Mouse (Mus musculus): ENCODE measurements around the gene Afdn. TPM values are rescaled to one million over a fixed set of nuclear protein-coding genes. Genes with fewer than 3 reads are reported as not detected.

Afdn gene
- 80.9 and 82.9 TPM in 2 replicates for polyA plus RNA-seq (2016; fragmentation: Nextera tagmentation; extraction: Ambion mirVana)

- WGBS = 6% methylated on average over 107 of the region's 108 CpGs
- Histone ChIP-seq H3K4me3 (peak within 1 kb of the TSS; percentile 98), H3K9me3 (no peaks in the 10 kb centered on the region), H3K36me3 (replicated peaks) (no peaks in the 10 kb centered on the region), H3K27me3 (ENCODE audit: poor library complexity, severe bottlenecking) (no peaks in the 10 kb centered on the region), H3K4me1 (peaks cover 56% of the 10 kb centered on the region), H3K27ac (peak within 1 kb of the TSS; percentile 95)
- DNase-seq (ENCODE audit: extremely low spot score, low spot score) = peak; percentile 78
Measured at GRCm38 (mm10) chr17:13759853-13760627, at the start of gene Afdn. Gene Afdn, plus strand, starts transcription at chr17:13760539.

- Histone ChIP-seq H3K4me1 (no peaks in the 10 kb centered on the region; the same call in 1 of the 2 replicates), H3K9me3 (no peaks in the 10 kb centered on the region), H3K27ac (no peak overlapping the region), H3K4me3 (no peak overlapping the region), H3K27me3 (ENCODE audit: poor library complexity, severe bottlenecking) (no peaks in the 10 kb centered on the region), H3K36me3 (replicated peaks) (no peaks in the 10 kb centered on the region)
- DNase-seq (ENCODE audit: extremely low spot score, low spot score) = no peak
- 84% methylated on average over 5 of the region's 5 CpGs for WGBS
Measured at GRCm38 (mm10) chr17:13711173-13711572, 49.2 kb upstream of the Afdn start.

- no peak overlapping the region for H3K27ac ChIP-seq
- H3K4me1 ChIP-seq = no peaks in the 10 kb centered on the region; the same call in 1 of the 2 replicates
- no peaks in the 10 kb centered on the region for H3K27me3 ChIP-seq (ENCODE audit: poor library complexity, severe bottlenecking)
- no peak overlapping the region for H3K4me3 ChIP-seq
- no peaks in the 10 kb centered on the region for H3K9me3 ChIP-seq
- WGBS = 79% methylated on average over 6 of the region's 6 CpGs
- no peak for DNase-seq (ENCODE audit: extremely low spot score, low spot score)
- H3K36me3 ChIP-seq (replicated peaks) = no peaks in the 10 kb centered on the region
Measured at GRCm38 (mm10) chr17:13712116-13712515, 48.2 kb upstream of the Afdn start.

GRCm38 (mm10) chr17:13712518-13712917 lies 47.8 kb upstream of the Afdn start:
- WGBS = 97% methylated on average over 3 of the region's 3 CpGs

GRCm38 (mm10) chr17:13714128-13714527 lies 46.2 kb upstream of the Afdn start:
- Histone ChIP-seq H3K27ac (no peak overlapping the region), H3K9me3 (no peaks in the 10 kb centered on the region), H3K27me3 (ENCODE audit: poor library complexity, severe bottlenecking) (no peaks in the 10 kb centered on the region), H3K36me3 (replicated peaks) (no peaks in the 10 kb centered on the region), H3K4me3 (no peak overlapping the region), H3K4me1 (no peaks in the 10 kb centered on the region; the same call in 1 of the 2 replicates)
- no peak for DNase-seq (ENCODE audit: extremely low spot score, low spot score)
- WGBS = 89% methylated on average over 4 of the region's 4 CpGs

More at GRCm38 (mm10) chr17:13712518-13712917, 47.8 kb upstream of the Afdn start:
- Histone ChIP-seq H3K27me3 (ENCODE audit: poor library complexity, severe bottlenecking) (no peaks in the 10 kb centered on the region), H3K4me1 (no peaks in the 10 kb centered on the region; the same call in 1 of the 2 replicates), H3K36me3 (replicated peaks) (no peaks in the 10 kb centered on the region), H3K9me3 (no peaks in the 10 kb centered on the region), H3K27ac (no peak overlapping the region), H3K4me3 (no peak overlapping the region)
- DNase-seq (ENCODE audit: extremely low spot score, low spot score) = no peak

- no peak for DNase-seq (ENCODE audit: extremely low spot score, low spot score)
- no peaks in the 10 kb centered on the region for H3K9me3 ChIP-seq
- H3K27ac ChIP-seq = no peak overlapping the region
- no peaks in the 10 kb centered on the region for H3K36me3 ChIP-seq (replicated peaks)
- 81% methylated on average over 4 of the region's 4 CpGs for WGBS
- no peak overlapping the region for H3K4me3 ChIP-seq
- no peaks in the 10 kb centered on the region for H3K27me3 ChIP-seq (ENCODE audit: poor library complexity, severe bottlenecking)
- H3K4me1 ChIP-seq = no peaks in the 10 kb centered on the region; the same call in 1 of the 2 replicates
Measured at GRCm38 (mm10) chr17:13714654-13715053, 45.7 kb upstream of the Afdn start.

GRCm38 (mm10) chr17:13715511-13715910 lies 44.8 kb upstream of the Afdn start:
- no peak overlapping the region for H3K27ac ChIP-seq
- 83% methylated on average over 9 of the region's 9 CpGs for WGBS
- no peak overlapping the region for H3K4me3 ChIP-seq
- no peaks in the 10 kb centered on the region for H3K9me3 ChIP-seq
- no peak for DNase-seq (ENCODE audit: extremely low spot score, low spot score)
- no peaks in the 10 kb centered on the region; the same call in 1 of the 2 replicates for H3K4me1 ChIP-seq
- H3K27me3 ChIP-seq (ENCODE audit: poor library complexity, severe bottlenecking) = no peaks in the 10 kb centered on the region
- H3K36me3 ChIP-seq (replicated peaks) = no peaks in the 10 kb centered on the region

GRCm38 (mm10) chr17:13716336-13716735 lies 44.0 kb upstream of the Afdn start:
- Histone ChIP-seq H3K27ac (no peak overlapping the region), H3K9me3 (no peaks in the 10 kb centered on the region), H3K4me3 (no peak overlapping the region), H3K36me3 (replicated peaks) (no peaks in the 10 kb centered on the region), H3K4me1 (no peaks in the 10 kb centered on the region; the same call in 1 of the 2 replicates), H3K27me3 (ENCODE audit: poor library complexity, severe bottlenecking) (no peaks in the 10 kb centered on the region)
- 87% methylated on average over 6 of the region's 6 CpGs for WGBS
- no peak for DNase-seq (ENCODE audit: extremely low spot score, low spot score)

- H3K4me1 ChIP-seq = peaks cover 6% of the 10 kb centered on the region
- DNase-seq (ENCODE audit: extremely low spot score, low spot score) = no peak
Measured at GRCm38 (mm10) chr17:13717428-13717827, 42.9 kb upstream of the Afdn start.

GRCm38 (mm10) chr17:13720187-13720586 lies 40.2 kb upstream of the Afdn start:
- no peaks in the 10 kb centered on the region for H3K9me3 ChIP-seq
- peaks cover 13% of the 10 kb centered on the region for H3K4me1 ChIP-seq
- 98% methylated on average over 5 of the region's 5 CpGs for WGBS
- no peak overlapping the region for H3K4me3 ChIP-seq
- DNase-seq (ENCODE audit: extremely low spot score, low spot score) = no peak
- H3K27ac ChIP-seq = peak overlapping the region; percentile 13; the same call in 1 of the 2 replicates
- no peaks in the 10 kb centered on the region for H3K36me3 ChIP-seq (replicated peaks)
- no peaks in the 10 kb centered on the region for H3K27me3 ChIP-seq (ENCODE audit: poor library complexity, severe bottlenecking)

More at GRCm38 (mm10) chr17:13717428-13717827, 42.9 kb upstream of the Afdn start:
- WGBS = 94% methylated on average over 11 of the region's 11 CpGs
- H3K36me3 ChIP-seq (replicated peaks) = no peaks in the 10 kb centered on the region
- H3K4me3 ChIP-seq = no peak overlapping the region
- H3K27ac ChIP-seq = no peak overlapping the region
- no peaks in the 10 kb centered on the region for H3K27me3 ChIP-seq (ENCODE audit: poor library complexity, severe bottlenecking)
- H3K9me3 ChIP-seq = no peaks in the 10 kb centered on the region

- WGBS = 77% methylated on average over 2 of the region's 2 CpGs
Measured at GRCm38 (mm10) chr17:13721372-13721771, 39.0 kb upstream of the Afdn start.

GRCm38 (mm10) chr17:13722434-13722833 lies 37.9 kb upstream of the Afdn start:
- Histone ChIP-seq H3K27ac (peak overlapping the region; percentile 37; the same call in 1 of the 2 replicates), H3K4me1 (peaks cover 13% of the 10 kb centered on the region), H3K36me3 (replicated peaks) (no peaks in the 10 kb centered on the region), H3K9me3 (no peaks in the 10 kb centered on the region), H3K4me3 (no peak overlapping the region), H3K27me3 (ENCODE audit: poor library complexity, severe bottlenecking) (no peaks in the 10 kb centered on the region)
- 57% methylated on average over 2 of the region's 2 CpGs for WGBS
- no peak for DNase-seq (ENCODE audit: extremely low spot score, low spot score)

More at GRCm38 (mm10) chr17:13721372-13721771, 39.0 kb upstream of the Afdn start:
- Histone ChIP-seq H3K27ac (no peak overlapping the region), H3K36me3 (replicated peaks) (no peaks in the 10 kb centered on the region), H3K9me3 (no peaks in the 10 kb centered on the region), H3K27me3 (ENCODE audit: poor library complexity, severe bottlenecking) (no peaks in the 10 kb centered on the region), H3K4me3 (no peak overlapping the region), H3K4me1 (peaks cover 13% of the 10 kb centered on the region)
- DNase-seq (ENCODE audit: extremely low spot score, low spot score) = no peak

GRCm38 (mm10) chr17:13725004-13725550 lies 35.3 kb upstream of the Afdn start:
- H3K27ac ChIP-seq = no peak overlapping the region
- no peaks in the 10 kb centered on the region for H3K9me3 ChIP-seq
- H3K4me1 ChIP-seq = peaks cover 13% of the 10 kb centered on the region
- no peak overlapping the region for H3K4me3 ChIP-seq
- no peak for DNase-seq (ENCODE audit: extremely low spot score, low spot score)
- no peaks in the 10 kb centered on the region for H3K36me3 ChIP-seq (replicated peaks)
- no peaks in the 10 kb centered on the region for H3K27me3 ChIP-seq (ENCODE audit: poor library complexity, severe bottlenecking)
- 75% methylated on average over 4 of the region's 4 CpGs for WGBS

All from forebrain, embryonic 10.5 days (tissue).